Mouse (Mus musculus) adrenal gland, adult 2 months (tissue): ENCODE measurements around the gene Sephs2. TPM values are rescaled to one million over a fixed set of nuclear protein-coding genes. Genes with fewer than 3 reads are reported as not detected.

Experiments
- DNase-seq: peaks from one replicate; pipeline ENCODE4 v3.0.0; 2021
- polyA plus RNA-seq: library from polyadenylated mRNA; depleted of rRNA; stranded (reverse); fragments of >200 nt; gene quantifications from 2 replicates; pipeline ENCODE4 v1.2.3, GENCODE M21; 2012; rRNA removed
- total RNA-seq, 2 experiments: library from RNA; stranded (reverse); gene quantifications; 2 replicates each; pipeline ENCODE4 v1.2.3; 2021

Sephs2 gene
- total and polyA plus RNA-seq, 3 experiments, result 41.8 to 118 (median 90.0) TPM

GRCm38 (mm10) chr7:127233368-127233749 lies 40.5 kb downstream of the Sephs2 start:
- DNase-seq, result no peak

- DNase-seq, result peak; percentile 92
These were observed 41.1 kb downstream of the Sephs2 start, which contains the start of the genes Zfp553 and Sept1 for GRCm38 (mm10) chr7:127232622-127233367. TSS of gene Zfp553 (plus strand) at chr7:127233061. TSS of gene Sept1 (minus strand) at chr7:127233130.

GRCm38 (mm10) chr7:127231826-127232621 lies 41.8 kb downstream of the Sephs2 start:
- DNase-seq, result no peak

- DNase-seq, result no peak
These were observed 42.5 kb downstream of the Sephs2 start for GRCm38 (mm10) chr7:127231376-127231775.

GRCm38 (mm10) chr7:127228615-127229303 lies 45.1 kb downstream of the Sephs2 start:
- peak; percentile 83 for DNase-seq

- DNase-seq, result no peak
These were observed 48.5 kb downstream of the Sephs2 start for GRCm38 (mm10) chr7:127225147-127225995.

GRCm38 (mm10) chr7:127224616-127225015 lies 49.2 kb downstream of the Sephs2 start:
- DNase-seq, result no peak

- DNase-seq, result no peak
These were observed 50.1 kb downstream of the Sephs2 start for GRCm38 (mm10) chr7:127223515-127224478.

- DNase-seq, result no peak
These were observed 50.7 kb downstream of the Sephs2 start for GRCm38 (mm10) chr7:127223106-127223505.

Other genes with a start within 250 kb of the Sephs2 start
- gene Maz, start 247.0 kb downstream of the Sephs2 start, total RNA-seq, result 100 to 1,000 TPM in 1 of 2 experiments, 10 to 100 TPM in 1; 98.7 to 114 TPM
- 833 and 840 TPM in 2 replicates for gene Maz, start 247.0 kb downstream of the Sephs2 start, polyA plus RNA-seq
- 1 to 10 TPM; 2.1 to 2.5 TPM for gene Kif22, start 231.6 kb downstream of the Sephs2 start, total RNA-seq
- gene Kif22, start 231.6 kb downstream of the Sephs2 start, polyA plus RNA-seq, result 0.64 and 0.89 TPM in 2 replicates
- not detected for gene Zg16, start 186.7 kb downstream of the Sephs2 start, total RNA-seq
- gene Zg16, start 186.7 kb downstream of the Sephs2 start, polyA plus RNA-seq, result 0.18 and 0.49 TPM in 2 replicates
- 1 to 10 TPM; 1.6 to 1.9 TPM for gene AI467606, start 182.7 kb downstream of the Sephs2 start, total RNA-seq
- 7.6 TPM in 2 replicates for gene AI467606, start 182.7 kb downstream of the Sephs2 start, polyA plus RNA-seq
- under 1 TPM; 0.49 to 0.52 TPM for gene Qprt, start 151.8 kb downstream of the Sephs2 start, total RNA-seq
- 0.77 and 1.0 TPM in 2 replicates for gene Qprt, start 151.8 kb downstream of the Sephs2 start, polyA plus RNA-seq
- 1 to 10 TPM in 1 of 2 experiments, under 1 TPM in 1; 0.58 to 1.0 TPM for gene Spn, start 136.2 kb downstream of the Sephs2 start, total RNA-seq
- gene Spn, start 136.2 kb downstream of the Sephs2 start, polyA plus RNA-seq, result 1.0 and 2.0 TPM in 2 replicates
- 10 to 100 TPM; 37.6 to 67.6 TPM for gene Cd2bp2, start 78.0 kb downstream of the Sephs2 start, total RNA-seq
- 12.7 and 13.8 TPM in 2 replicates for gene Cd2bp2, start 78.0 kb downstream of the Sephs2 start, polyA plus RNA-seq
- 10 to 100 TPM; 36.0 to 43.6 TPM for gene Tbc1d10b, start 65.6 kb downstream of the Sephs2 start, total RNA-seq
- gene Tbc1d10b, start 65.6 kb downstream of the Sephs2 start, polyA plus RNA-seq, result 31.5 and 35.1 TPM in 2 replicates
- 1 to 10 TPM; 2.2 to 2.3 TPM for gene Mylpf, start 65.2 kb downstream of the Sephs2 start, total RNA-seq
- not detected in 2 replicates for gene Mylpf, start 65.2 kb downstream of the Sephs2 start, polyA plus RNA-seq
- gene Zfp553, start 41.0 kb downstream of the Sephs2 start, total RNA-seq, result 10 to 100 TPM; 11.7 to 12.7 TPM
- 18.3 and 20.5 TPM in 2 replicates for gene Zfp553, start 41.0 kb downstream of the Sephs2 start, polyA plus RNA-seq
- gene Sept1, start 40.9 kb downstream of the Sephs2 start, total RNA-seq, result 10 to 100 TPM in 1 of 2 experiments, 1 to 10 TPM in 1; 7.1 to 11.4 TPM
- gene Sept1, start 40.9 kb downstream of the Sephs2 start, polyA plus RNA-seq, result 8.6 and 10.9 TPM in 2 replicates
- gene Zfp771, start 29.8 kb downstream of the Sephs2 start, total RNA-seq, result 10 to 100 TPM; 27.1 to 32.4 TPM
- gene Zfp771, start 29.8 kb downstream of the Sephs2 start, polyA plus RNA-seq, result 295 and 338 TPM in 2 replicates
- 10 to 100 TPM; 34.7 to 37.6 TPM for gene Dctpp1, start 13.3 kb downstream of the Sephs2 start, total RNA-seq
- 45.1 and 57.1 TPM in 2 replicates for gene Dctpp1, start 13.3 kb downstream of the Sephs2 start, polyA plus RNA-seq
- 1 to 10 TPM; 1.7 to 2.4 TPM for gene Itgal, start 22.2 kb upstream of the Sephs2 start, total RNA-seq
- 1.6 and 1.7 TPM in 2 replicates for gene Itgal, start 22.2 kb upstream of the Sephs2 start, polyA plus RNA-seq
- gene Zfp768, start 71.5 kb upstream of the Sephs2 start, total RNA-seq, result 10 to 100 TPM; 30.5 to 32.3 TPM
- gene Zfp768, start 71.5 kb upstream of the Sephs2 start, polyA plus RNA-seq, result 52.5 and 54.2 TPM in 2 replicates
- gene Zfp747, start 102.0 kb upstream of the Sephs2 start, total RNA-seq, result 10 to 100 TPM in 1 of 2 experiments, 1 to 10 TPM in 1; 8.0 to 11.2 TPM
- gene Zfp747, start 102.0 kb upstream of the Sephs2 start, polyA plus RNA-seq, result 4.4 and 6.7 TPM in 2 replicates
- 1 to 10 TPM; 4.4 to 6.3 TPM for gene 9130019O22Rik, start 113.1 kb upstream of the Sephs2 start, total RNA-seq
- 2.5 and 3.3 TPM in 2 replicates for gene 9130019O22Rik, start 113.1 kb upstream of the Sephs2 start, polyA plus RNA-seq
- 10 to 100 TPM in 1 of 2 experiments, 1 to 10 TPM in 1; 7.1 to 10.3 TPM for gene E430018J23Rik, start 119.6 kb upstream of the Sephs2 start, total RNA-seq
- gene E430018J23Rik, start 119.6 kb upstream of the Sephs2 start, polyA plus RNA-seq, result 8.9 and 10.0 TPM in 2 replicates
- gene Zfp764, start 132.8 kb upstream of the Sephs2 start, total RNA-seq, result 1 to 10 TPM; 5.0 to 8.1 TPM
- gene Zfp764, start 132.8 kb upstream of the Sephs2 start, polyA plus RNA-seq, result 4.1 and 4.5 TPM in 2 replicates
- 10 to 100 TPM; 13.3 to 15.3 TPM for gene Zfp688, start 148.0 kb upstream of the Sephs2 start, total RNA-seq
- gene Zfp688, start 148.0 kb upstream of the Sephs2 start, polyA plus RNA-seq, result 30.2 and 33.8 TPM in 2 replicates
- 1 to 10 TPM; 3.9 to 4.6 TPM for gene Zfp689, start 175.1 kb upstream of the Sephs2 start, total RNA-seq
- gene Zfp689, start 175.1 kb upstream of the Sephs2 start, polyA plus RNA-seq, result 7.0 and 7.1 TPM in 2 replicates
- 10 to 100 TPM; 49.0 to 56.8 TPM for gene Prr14, start 185.6 kb upstream of the Sephs2 start, total RNA-seq
- 73.2 and 87.0 TPM in 2 replicates for gene Prr14, start 185.6 kb upstream of the Sephs2 start, polyA plus RNA-seq
- gene Fbrs, start 205.1 kb upstream of the Sephs2 start, total RNA-seq, result 10 to 100 TPM; 54.8 to 90.7 TPM
- 46.0 and 57.8 TPM in 2 replicates for gene Fbrs, start 205.1 kb upstream of the Sephs2 start, polyA plus RNA-seq
- gene Srcap, start 237.9 kb upstream of the Sephs2 start, total RNA-seq, result 10 to 100 TPM; 68.6 to 90.2 TPM
- gene Srcap, start 237.9 kb upstream of the Sephs2 start, polyA plus RNA-seq, result 29.3 and 41.2 TPM in 2 replicates
- 10 to 100 TPM; 19.1 to 19.7 TPM for gene Gm42715, start 245.5 kb upstream of the Sephs2 start, total RNA-seq
- 4.0 and 6.7 TPM in 2 replicates for gene Gm42715, start 245.5 kb upstream of the Sephs2 start, polyA plus RNA-seq